Mouse (Mus musculus): Measurements from ENCODE around the gene Jam3. TPM values are rescaled to one million over a fixed set of nuclear protein-coding genes. Genes with fewer than 3 reads are reported as not detected.

The Jam3 gene
- polyA plus RNA-seq, 1 experiment from 2014 or later = 82.3 TPM

- no peaks in the 10 kb centered on the region for H3K27me3 ChIP-seq
- ATAC-seq (replicated peaks; ENCODE audit: low FRiP score) = no peak
- no peaks in the 10 kb centered on the region for H3K9me3 ChIP-seq (replicated peaks)
- peak overlapping the region; percentile 63; the same call in 1 of the 2 replicates for H3K27ac ChIP-seq
- no peak overlapping the region for H3K4me3 ChIP-seq (replicated peaks)
- 74% methylated on average over 4 of the region's 4 CpGs for WGBS
- H3K4me1 ChIP-seq = 0 out of 2 replicates have a peak, but pooled peaks cover 12% of the 10 kb centered on the region
- H3K36me3 ChIP-seq = peaks cover 9% of the 10 kb centered on the region
- no peak overlapping the region for H3K4me2 ChIP-seq
- no peak overlapping the region for H3K9ac ChIP-seq
These were observed 46.8 kb downstream of the Jam3 start for GRCm38 (mm10) chr9:27108451-27108850.

DNA sequence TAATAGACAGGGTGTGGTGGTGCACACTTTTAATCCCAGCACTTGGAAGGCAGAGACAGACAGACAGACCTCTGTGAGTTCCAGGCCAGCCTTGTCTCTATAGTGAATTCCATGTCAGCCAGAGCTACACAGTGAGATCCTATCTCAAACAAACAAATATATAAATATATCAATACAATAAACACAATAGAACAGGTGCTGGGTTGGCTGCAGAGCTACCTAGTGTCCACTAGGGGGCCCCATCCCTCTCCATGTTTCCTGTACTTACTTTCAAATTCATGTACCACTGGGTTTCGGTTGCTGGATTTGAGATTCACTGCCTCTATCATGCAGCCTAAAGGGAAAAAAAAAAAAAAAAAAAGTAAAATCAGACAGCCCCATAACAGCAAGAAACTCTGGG lies 49.1 kb downstream of the Jam3 start:
- no peak overlapping the region for H3K4me2 ChIP-seq
- 0 out of 2 replicates have a peak, but pooled peaks cover 12% of the 10 kb centered on the region for H3K4me1 ChIP-seq
- H3K9me3 ChIP-seq (replicated peaks) = no peaks in the 10 kb centered on the region
- H3K36me3 ChIP-seq = peaks cover 32% of the 10 kb centered on the region
- ATAC-seq (replicated peaks; ENCODE audit: low FRiP score) = no peak
- WGBS = 39% methylated on average over 1 of the region's 1 CpGs
- no peaks in the 10 kb centered on the region for H3K27me3 ChIP-seq
- H3K9ac ChIP-seq = no peak overlapping the region
- no peak overlapping the region for H3K27ac ChIP-seq
- no peak overlapping the region for H3K4me3 ChIP-seq (replicated peaks)

DNA sequence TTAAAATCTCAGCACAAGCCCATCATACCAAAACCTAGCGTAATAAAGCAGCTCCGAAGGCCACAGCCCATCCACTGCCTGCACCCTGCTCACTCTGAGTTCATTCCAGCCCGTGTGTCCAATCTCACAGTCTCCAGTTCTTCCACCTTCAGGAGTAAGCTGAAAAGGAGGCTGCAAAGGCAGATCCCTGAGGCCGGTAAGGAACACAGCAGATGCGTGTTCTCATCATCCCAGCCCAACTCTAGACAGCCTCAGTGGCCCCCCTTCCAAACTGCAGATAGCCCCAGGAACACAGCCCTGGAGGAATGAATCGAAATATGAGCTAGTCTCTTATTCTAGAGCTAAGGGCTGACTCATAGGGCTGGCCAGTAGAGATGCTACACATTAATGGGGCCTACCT lies 53.8 kb downstream of the Jam3 start:
- no peak overlapping the region for H3K4me2 ChIP-seq
- H3K4me1 ChIP-seq = no peaks in the 10 kb centered on the region; the same call in 1 of the 2 replicates
- no peak overlapping the region for H3K27ac ChIP-seq
- H3K4me3 ChIP-seq (replicated peaks) = no peak overlapping the region
- H3K36me3 ChIP-seq = peaks cover 76% of the 10 kb centered on the region
- no peaks in the 10 kb centered on the region for H3K27me3 ChIP-seq
- ATAC-seq (replicated peaks; ENCODE audit: low FRiP score) = no peak
- WGBS = 90% methylated on average over 6 of the region's 6 CpGs
- no peaks in the 10 kb centered on the region for H3K9me3 ChIP-seq (replicated peaks)
- no peak overlapping the region for H3K9ac ChIP-seq

DNA sequence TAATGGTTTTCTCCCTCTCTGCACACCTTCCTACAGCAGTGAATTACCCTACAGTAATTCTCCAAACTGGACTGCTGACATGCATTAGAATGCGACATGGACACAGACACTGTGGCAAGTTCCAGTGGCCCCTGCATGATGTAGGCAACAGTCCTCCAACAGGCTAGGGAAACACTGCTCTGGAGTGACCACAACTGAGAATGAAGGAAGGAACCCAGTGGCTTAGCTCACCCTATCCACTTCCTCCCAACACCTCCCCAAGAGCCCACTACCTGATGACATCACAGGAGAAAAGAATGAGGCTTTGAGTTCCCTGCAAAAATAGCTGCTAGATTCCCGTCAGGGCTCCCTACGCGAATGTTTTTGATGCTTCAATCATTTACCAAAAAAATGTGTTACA lies 55.7 kb downstream of the Jam3 start:
- no peak overlapping the region for H3K27ac ChIP-seq
- no peaks in the 10 kb centered on the region; the same call in 1 of the 2 replicates for H3K4me1 ChIP-seq
- H3K9ac ChIP-seq = no peak overlapping the region
- 83% methylated on average over 4 of the region's 4 CpGs for WGBS
- no peaks in the 10 kb centered on the region for H3K9me3 ChIP-seq (replicated peaks)
- ATAC-seq (replicated peaks; ENCODE audit: low FRiP score) = no peak
- no peak overlapping the region for H3K4me3 ChIP-seq (replicated peaks)
- peaks cover 92% of the 10 kb centered on the region for H3K36me3 ChIP-seq
- no peaks in the 10 kb centered on the region for H3K27me3 ChIP-seq
- H3K4me2 ChIP-seq = no peak overlapping the region

DNA sequence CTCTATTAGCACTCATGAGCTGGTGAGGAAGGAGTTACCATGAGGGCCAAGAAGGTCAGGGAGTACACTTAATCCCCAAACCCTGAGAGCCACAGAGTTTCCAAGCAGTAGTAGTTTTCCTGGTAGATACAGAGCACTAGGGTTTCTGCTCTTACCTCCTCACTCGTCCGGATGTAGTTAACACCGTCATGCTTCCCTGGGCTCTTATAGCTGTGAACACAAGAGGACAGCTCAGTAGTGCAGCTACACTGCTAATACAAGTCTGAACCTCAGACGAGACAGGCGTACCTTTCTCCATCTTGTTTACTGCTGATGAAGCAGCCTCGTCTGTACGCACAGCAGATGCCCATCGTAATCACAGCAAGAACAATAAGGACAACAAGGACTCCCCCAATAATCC lies 56.7 kb downstream of the Jam3 start:
- H3K9ac ChIP-seq = no peak overlapping the region
- peaks cover 93% of the 10 kb centered on the region for H3K36me3 ChIP-seq
- 0 out of 2 replicates have a peak overlapping the region, but pooled peaks have one; percentile 52 for H3K27ac ChIP-seq
- no peaks in the 10 kb centered on the region for H3K9me3 ChIP-seq (replicated peaks)
- no peak overlapping the region for H3K4me3 ChIP-seq (replicated peaks)
- 63% methylated on average over 8 of the region's 8 CpGs for WGBS
- H3K27me3 ChIP-seq = no peaks in the 10 kb centered on the region
- peak; percentile 73 for ATAC-seq (replicated peaks; ENCODE audit: low FRiP score)
- no peak overlapping the region for H3K4me2 ChIP-seq
- no peaks in the 10 kb centered on the region; the same call in 1 of the 2 replicates for H3K4me1 ChIP-seq

GRCm38 (mm10) chr9:27098092-27098491 lies 57.1 kb downstream of the Jam3 start:
- peak overlapping the region; percentile 52; the same call in 1 of the 2 replicates for H3K27ac ChIP-seq
- ATAC-seq (replicated peaks; ENCODE audit: low FRiP score) = no peak; the same call in 1 of the 2 replicates
- H3K9ac ChIP-seq = no peak overlapping the region
- H3K9me3 ChIP-seq (replicated peaks) = no peaks in the 10 kb centered on the region
- peaks cover 93% of the 10 kb centered on the region for H3K36me3 ChIP-seq
- H3K4me2 ChIP-seq = no peak overlapping the region
- H3K4me3 ChIP-seq (replicated peaks) = no peak overlapping the region
- WGBS = 20% methylated on average over 4 of the region's 4 CpGs
- no peaks in the 10 kb centered on the region for H3K27me3 ChIP-seq
- no peaks in the 10 kb centered on the region; the same call in 1 of the 2 replicates for H3K4me1 ChIP-seq

DNA sequence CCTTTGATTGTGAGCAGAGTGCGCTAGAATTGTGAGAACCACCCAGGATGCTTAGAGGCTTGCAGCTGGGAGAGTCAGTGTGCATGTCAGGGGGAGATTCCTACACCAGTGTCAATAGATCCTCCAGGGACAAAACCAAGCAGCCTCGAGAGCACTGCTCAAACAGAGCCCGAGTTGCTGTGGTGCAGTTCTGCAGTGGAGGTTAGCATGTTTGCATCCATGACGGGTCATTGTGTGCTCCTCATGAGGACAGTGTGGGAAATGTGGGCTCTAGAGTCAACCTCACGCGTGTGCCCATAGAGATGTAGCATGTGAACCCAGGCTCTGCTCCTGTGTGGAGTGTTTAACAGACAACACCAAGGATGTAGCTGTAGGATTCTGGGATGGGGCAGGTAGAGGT lies 62.3 kb downstream of the Jam3 start:
- no peaks in the 10 kb centered on the region; the same call in 1 of the 2 replicates for H3K4me1 ChIP-seq
- no peak overlapping the region for H3K27ac ChIP-seq
- WGBS = 89% methylated on average over 6 of the region's 6 CpGs
- no peak overlapping the region for H3K9ac ChIP-seq
- no peak for ATAC-seq (replicated peaks; ENCODE audit: low FRiP score)
- H3K9me3 ChIP-seq (replicated peaks) = no peaks in the 10 kb centered on the region
- no peak overlapping the region for H3K4me3 ChIP-seq (replicated peaks)
- H3K36me3 ChIP-seq = peaks cover 92% of the 10 kb centered on the region
- no peaks in the 10 kb centered on the region for H3K27me3 ChIP-seq
- H3K4me2 ChIP-seq = no peak overlapping the region

DNA sequence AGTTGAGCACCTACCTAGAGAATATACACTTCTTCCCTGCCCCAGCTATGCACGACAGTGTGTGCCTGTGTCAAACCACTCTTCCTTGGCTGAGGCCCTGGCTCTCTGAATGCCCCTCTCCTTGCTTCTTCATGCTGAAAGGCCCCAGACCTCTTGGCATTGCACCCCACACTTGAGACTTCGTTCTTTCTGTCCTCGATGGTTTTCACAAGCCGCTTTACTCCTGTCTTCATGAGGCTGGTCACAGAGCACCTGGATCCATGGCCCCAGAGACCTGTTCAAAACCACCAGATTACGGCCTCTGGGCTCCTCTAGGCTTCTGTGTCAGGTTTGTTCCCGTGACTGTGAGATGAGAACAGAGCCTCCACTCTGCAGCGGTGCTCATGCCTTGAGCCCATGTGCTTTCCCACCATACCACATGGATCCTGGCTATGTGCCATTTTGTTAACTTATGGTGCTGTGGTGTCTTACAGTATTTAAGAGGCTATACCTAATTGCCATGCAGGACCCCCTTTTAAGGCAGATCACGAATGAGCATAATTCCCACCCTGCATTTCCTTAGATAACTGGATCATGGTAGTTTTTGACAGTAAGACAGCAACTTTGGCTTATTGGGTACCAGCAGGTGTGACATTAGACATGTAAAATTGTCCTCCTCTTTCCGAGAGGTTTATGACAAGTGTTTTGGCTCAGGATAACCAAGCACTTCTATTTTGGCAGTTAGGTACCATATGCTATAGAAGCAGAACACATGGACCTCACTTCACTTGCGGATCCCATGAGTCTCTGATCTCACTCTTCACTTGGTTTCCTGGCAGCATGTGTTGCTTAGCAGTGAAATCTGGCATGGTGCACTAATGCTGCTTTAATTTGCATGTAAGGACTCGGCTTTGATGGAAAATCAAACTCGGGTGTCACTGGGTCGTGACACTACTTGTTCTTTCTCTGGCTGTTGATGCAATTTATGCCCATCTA lies 64.1 kb downstream of the Jam3 start:
- Histone ChIP-seq H3K9me3 (replicated peaks) (no peaks in the 10 kb centered on the region), H3K4me3 (replicated peaks) (no peak overlapping the region), H3K4me1 (no peaks in the 10 kb centered on the region), H3K27ac (no peak overlapping the region), H3K9ac (no peak overlapping the region), H3K27me3 (no peaks in the 10 kb centered on the region), H3K36me3 (peaks cover 95% of the 10 kb centered on the region), H3K4me2 (no peak overlapping the region)
- 91% methylated on average over 13 of the region's 13 CpGs for WGBS
- no peak for ATAC-seq (replicated peaks; ENCODE audit: low FRiP score)

- Histone ChIP-seq H3K27ac (no peak overlapping the region), H3K4me2 (no peak overlapping the region), H3K36me3 (peaks cover 95% of the 10 kb centered on the region), H3K9ac (no peak overlapping the region), H3K9me3 (replicated peaks) (no peaks in the 10 kb centered on the region), H3K27me3 (no peaks in the 10 kb centered on the region), H3K4me3 (replicated peaks) (no peak overlapping the region), H3K4me1 (no peaks in the 10 kb centered on the region)
- no peak for ATAC-seq (replicated peaks; ENCODE audit: low FRiP score)
- WGBS = 86% methylated on average over 1 of the region's 1 CpGs
These were observed 65.1 kb downstream of the Jam3 start for GRCm38 (mm10) chr9:27090134-27090533.

DNA sequence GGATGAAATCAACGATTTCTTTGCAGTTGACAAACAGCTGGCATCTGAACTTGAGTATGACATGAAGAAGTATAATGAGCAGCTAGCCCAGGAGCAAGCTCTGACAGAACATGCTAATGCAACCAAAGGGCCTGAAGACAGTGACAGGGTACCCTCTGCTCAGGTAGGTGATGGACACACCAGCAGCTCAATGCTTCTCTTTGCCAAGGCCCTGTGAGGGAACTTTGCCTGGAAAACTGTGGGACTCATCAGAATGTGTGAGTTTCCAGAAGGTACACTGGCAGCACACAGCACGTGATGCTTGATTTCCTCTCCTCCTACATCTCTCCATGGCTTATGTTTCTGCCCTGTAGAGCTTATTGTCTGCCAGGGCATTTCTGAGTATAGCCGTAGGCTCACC lies 67.8 kb downstream of the Jam3 start:
- Histone ChIP-seq H3K27me3 (no peaks in the 10 kb centered on the region), H3K4me2 (no peak overlapping the region), H3K4me3 (replicated peaks) (no peak overlapping the region), H3K27ac (no peak overlapping the region), H3K9ac (no peak overlapping the region), H3K9me3 (replicated peaks) (no peaks in the 10 kb centered on the region), H3K4me1 (no peaks in the 10 kb centered on the region), H3K36me3 (peaks cover 97% of the 10 kb centered on the region)
- ATAC-seq (replicated peaks; ENCODE audit: low FRiP score) = no peak
- WGBS = 91% methylated on average over 3 of the region's 3 CpGs

DNA sequence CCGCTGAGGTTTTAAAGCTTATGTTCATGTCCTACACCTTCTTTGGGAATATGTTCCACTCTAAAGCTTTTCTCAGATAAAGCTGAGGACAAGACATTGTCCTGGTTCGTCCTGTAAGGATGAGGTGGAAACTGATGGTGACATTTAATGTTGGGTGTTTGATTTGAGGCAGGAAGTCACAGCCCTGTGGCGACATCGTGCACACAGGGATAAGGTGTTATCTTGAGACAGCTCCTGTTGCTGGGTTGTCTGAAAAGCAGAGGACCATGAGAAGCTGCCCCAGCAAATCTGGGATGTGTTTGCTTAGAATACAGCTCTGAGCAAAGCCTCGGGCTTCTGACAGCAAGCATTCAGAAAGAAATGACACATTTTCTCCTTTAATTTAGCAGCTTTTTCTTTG lies 69.0 kb downstream of the Jam3 start:
- WGBS = 84% methylated on average over 5 of the region's 5 CpGs
- Histone ChIP-seq H3K36me3 (peaks cover 97% of the 10 kb centered on the region), H3K9ac (no peak overlapping the region)

GRCm38 (mm10) chr9:27075812-27076211 lies 79.4 kb downstream of the Jam3 start:
- Histone ChIP-seq H3K4me3 (replicated peaks) (no peak overlapping the region), H3K9me3 (replicated peaks) (no peaks in the 10 kb centered on the region), H3K36me3 (peaks cover 85% of the 10 kb centered on the region), H3K4me1 (no peaks in the 10 kb centered on the region), H3K27me3 (no peaks in the 10 kb centered on the region), H3K27ac (no peak overlapping the region), H3K9ac (no peak overlapping the region), H3K4me2 (no peak overlapping the region)
- no peak for ATAC-seq (replicated peaks; ENCODE audit: low FRiP score)

More for the DNA sequence above, 69.0 kb downstream of the Jam3 start:
- Histone ChIP-seq H3K9me3 (replicated peaks) (no peaks in the 10 kb centered on the region), H3K27ac (no peak overlapping the region), H3K4me3 (replicated peaks) (no peak overlapping the region), H3K4me2 (no peak overlapping the region), H3K4me1 (no peaks in the 10 kb centered on the region), H3K27me3 (no peaks in the 10 kb centered on the region)
- no peak for ATAC-seq (replicated peaks; ENCODE audit: low FRiP score)
